Mouse (Mus musculus): ENCODE measurements around the gene Tbc1d1. TPM values are rescaled to one million over a fixed set of nuclear protein-coding genes. Genes with fewer than 3 reads are reported as not detected.

Tbc1d1 gene
- polyA plus RNA-seq, 1 experiment from 2014 or later, result 39.9 TPM

GRCm38 (mm10) chr5:64343972-64344700 is 188.0 kb downstream of the Tbc1d1 start:
- peak overlapping the region; percentile 43; the same call in 1 of the 2 replicates for H3K27ac ChIP-seq (ENCODE audit: low read depth, low read length)
- peaks cover 12% of the 10 kb centered on the region for H3K4me1 ChIP-seq (ENCODE audit: control insufficient read depth, insufficient read depth, low read length)
- H3K4me3 ChIP-seq (ENCODE audit: low read length), result no peak overlapping the region
- WGBS, result 61% methylated on average over 5 of the region's 5 CpGs
- peaks cover 20% of the 10 kb centered on the region; the same call in 1 of the 2 replicates for H3K36me3 ChIP-seq (ENCODE audit: control insufficient read depth, insufficient read depth, low read length)
- no peak for ATAC-seq (ENCODE audit: low FRiP score, low TSS enrichment)
- H3K4me2 ChIP-seq (replicated peaks; ENCODE audit: low read depth, low read length), result no peak overlapping the region
- no peaks in the 10 kb centered on the region for H3K9me3 ChIP-seq (ENCODE audit: control insufficient read depth, low read length)
- H3K27me3 ChIP-seq (ENCODE audit: control insufficient read depth, insufficient read depth, low read length), result no peaks in the 10 kb centered on the region
- H3K9ac ChIP-seq (ENCODE audit: low read depth, low read length), result no peak overlapping the region

- 35% methylated on average over 16 of the region's 16 CpGs for WGBS
- H3K4me3 ChIP-seq (ENCODE audit: low read length), result no peak overlapping the region
- no peaks in the 10 kb centered on the region for H3K27me3 ChIP-seq (ENCODE audit: control insufficient read depth, insufficient read depth, low read length)
- peaks cover 12% of the 10 kb centered on the region for H3K4me1 ChIP-seq (ENCODE audit: control insufficient read depth, insufficient read depth, low read length)
- H3K4me2 ChIP-seq (replicated peaks; ENCODE audit: low read depth, low read length), result no peak overlapping the region
- H3K9ac ChIP-seq (ENCODE audit: low read depth, low read length), result no peak overlapping the region
- H3K27ac ChIP-seq (ENCODE audit: low read depth, low read length), result peak overlapping the region; percentile 57; the same call in 1 of the 2 replicates
- no peaks in the 10 kb centered on the region for H3K9me3 ChIP-seq (ENCODE audit: control insufficient read depth, low read length)
- ATAC-seq (ENCODE audit: low FRiP score, low TSS enrichment), result peak; percentile 66
- H3K36me3 ChIP-seq (ENCODE audit: control insufficient read depth, insufficient read depth, low read length), result peaks cover 27% of the 10 kb centered on the region
These were observed 189.2 kb downstream of the Tbc1d1 start for GRCm38 (mm10) chr5:64345181-64345735.

- no peak overlapping the region for H3K4me3 ChIP-seq (ENCODE audit: low read length)
- peaks cover 31% of the 10 kb centered on the region for H3K36me3 ChIP-seq (ENCODE audit: control insufficient read depth, insufficient read depth, low read length)
- H3K9me3 ChIP-seq (ENCODE audit: control insufficient read depth, low read length), result no peaks in the 10 kb centered on the region
- no peak overlapping the region for H3K9ac ChIP-seq (ENCODE audit: low read depth, low read length)
- WGBS, result 82% methylated on average over 7 of the region's 7 CpGs
- H3K4me1 ChIP-seq (ENCODE audit: control insufficient read depth, insufficient read depth, low read length), result peaks cover 12% of the 10 kb centered on the region
- H3K27ac ChIP-seq (ENCODE audit: low read depth, low read length), result peak overlapping the region; percentile 57
- ATAC-seq (ENCODE audit: low FRiP score, low TSS enrichment), result no peak
- no peak overlapping the region for H3K4me2 ChIP-seq (replicated peaks; ENCODE audit: low read depth, low read length)
- H3K27me3 ChIP-seq (ENCODE audit: control insufficient read depth, insufficient read depth, low read length), result no peaks in the 10 kb centered on the region
These were observed 189.7 kb downstream of the Tbc1d1 start for GRCm38 (mm10) chr5:64345761-64346160.

GRCm38 (mm10) chr5:64346343-64346885 is 190.3 kb downstream of the Tbc1d1 start:
- Histone ChIP-seq H3K36me3 (ENCODE audit: control insufficient read depth, insufficient read depth, low read length) (peaks cover 33% of the 10 kb centered on the region), H3K4me3 (ENCODE audit: low read length) (no peak overlapping the region), H3K4me1 (ENCODE audit: control insufficient read depth, insufficient read depth, low read length) (peaks cover 12% of the 10 kb centered on the region), H3K27me3 (ENCODE audit: control insufficient read depth, insufficient read depth, low read length) (no peaks in the 10 kb centered on the region), H3K4me2 (replicated peaks; ENCODE audit: low read depth, low read length) (no peak overlapping the region), H3K9me3 (ENCODE audit: control insufficient read depth, low read length) (no peaks in the 10 kb centered on the region), H3K27ac (ENCODE audit: low read depth, low read length) (peak overlapping the region; percentile 57), H3K9ac (ENCODE audit: low read depth, low read length) (no peak overlapping the region)
- ATAC-seq (ENCODE audit: low FRiP score, low TSS enrichment), result no peak
- WGBS, result 81% methylated on average over 6 of the region's 6 CpGs

- H3K9ac ChIP-seq (ENCODE audit: low read depth, low read length), result no peak overlapping the region
- 88% methylated on average over 2 of the region's 2 CpGs for WGBS
- H3K36me3 ChIP-seq (ENCODE audit: control insufficient read depth, insufficient read depth, low read length), result peaks cover 29% of the 10 kb centered on the region
- no peak overlapping the region for H3K4me3 ChIP-seq (ENCODE audit: low read length)
- H3K9me3 ChIP-seq (ENCODE audit: control insufficient read depth, low read length), result no peaks in the 10 kb centered on the region
- H3K4me1 ChIP-seq (ENCODE audit: control insufficient read depth, insufficient read depth, low read length), result peaks cover 12% of the 10 kb centered on the region
- H3K27me3 ChIP-seq (ENCODE audit: control insufficient read depth, insufficient read depth, low read length), result no peaks in the 10 kb centered on the region
- H3K27ac ChIP-seq (ENCODE audit: low read depth, low read length), result no peak overlapping the region
- no peak overlapping the region for H3K4me2 ChIP-seq (replicated peaks; ENCODE audit: low read depth, low read length)
- no peak for ATAC-seq (ENCODE audit: low FRiP score, low TSS enrichment)
These were observed 192.1 kb downstream of the Tbc1d1 start for GRCm38 (mm10) chr5:64348166-64348565.

GRCm38 (mm10) chr5:64348780-64349179 is 192.7 kb downstream of the Tbc1d1 start:
- peaks cover 29% of the 10 kb centered on the region for H3K36me3 ChIP-seq (ENCODE audit: control insufficient read depth, insufficient read depth, low read length)
- 88% methylated on average over 8 of the region's 8 CpGs for WGBS
- no peak overlapping the region for H3K27ac ChIP-seq (ENCODE audit: low read depth, low read length)
- no peaks in the 10 kb centered on the region for H3K9me3 ChIP-seq (ENCODE audit: control insufficient read depth, low read length)
- no peak for ATAC-seq (ENCODE audit: low FRiP score, low TSS enrichment)
- no peak overlapping the region for H3K4me2 ChIP-seq (replicated peaks; ENCODE audit: low read depth, low read length)
- H3K4me3 ChIP-seq (ENCODE audit: low read length), result no peak overlapping the region
- no peak overlapping the region for H3K9ac ChIP-seq (ENCODE audit: low read depth, low read length)
- peaks cover 10% of the 10 kb centered on the region for H3K4me1 ChIP-seq (ENCODE audit: control insufficient read depth, insufficient read depth, low read length)
- H3K27me3 ChIP-seq (ENCODE audit: control insufficient read depth, insufficient read depth, low read length), result no peaks in the 10 kb centered on the region

- Histone ChIP-seq H3K36me3 (ENCODE audit: control insufficient read depth, insufficient read depth, low read length) (peaks cover 18% of the 10 kb centered on the region), H3K27me3 (ENCODE audit: control insufficient read depth, insufficient read depth, low read length) (no peaks in the 10 kb centered on the region), H3K9me3 (ENCODE audit: control insufficient read depth, low read length) (no peaks in the 10 kb centered on the region), H3K4me1 (ENCODE audit: control insufficient read depth, insufficient read depth, low read length) (peaks cover 3% of the 10 kb centered on the region; the same call in 1 of the 2 replicates), H3K4me2 (replicated peaks; ENCODE audit: low read depth, low read length) (no peak overlapping the region), H3K27ac (ENCODE audit: low read depth, low read length) (no peak overlapping the region), H3K9ac (ENCODE audit: low read depth, low read length) (no peak overlapping the region), H3K4me3 (ENCODE audit: low read length) (no peak overlapping the region)
- ATAC-seq (ENCODE audit: low FRiP score, low TSS enrichment), result no peak
- WGBS, result 76% methylated on average over 6 of the region's 6 CpGs
These were observed 195.9 kb downstream of the Tbc1d1 start for GRCm38 (mm10) chr5:64351968-64352367.

- WGBS, result 58% methylated on average over 18 of the region's 18 CpGs
- Histone ChIP-seq H3K27me3 (ENCODE audit: control insufficient read depth, insufficient read depth, low read length) (no peaks in the 10 kb centered on the region), H3K9me3 (ENCODE audit: control insufficient read depth, low read length) (no peaks in the 10 kb centered on the region), H3K4me2 (replicated peaks; ENCODE audit: low read depth, low read length) (no peak overlapping the region), H3K27ac (ENCODE audit: low read depth, low read length) (peak overlapping the region; percentile 1; the same call in 1 of the 2 replicates), H3K4me3 (ENCODE audit: low read length) (no peak overlapping the region), H3K9ac (ENCODE audit: low read depth, low read length) (no peak overlapping the region), H3K36me3 (ENCODE audit: control insufficient read depth, insufficient read depth, low read length) (no peaks in the 10 kb centered on the region), H3K4me1 (ENCODE audit: control insufficient read depth, insufficient read depth, low read length) (peaks cover 22% of the 10 kb centered on the region)
- ATAC-seq (ENCODE audit: low FRiP score, low TSS enrichment), result peak; percentile 45; the same call in 1 of the 2 replicates
These were observed 202.8 kb downstream of the Tbc1d1 start for GRCm38 (mm10) chr5:64358639-64359584.
